Mouse (Mus musculus) ES-E14 (cell line): ENCODE measurements at regions not wholly inside any gene's neighbourhood (a gene's known extent, or its start where the extent isn't known, plus 50 kb on each side); places are given as distances from the start of the nearest gene placed in this dataset.

Source experiments
- MAFK ChIP-seq: IDR thresholded peaks from 2 replicates; pipeline ENCODE4 v1.6.1; 2014; ENCODE audit warnings: mild to moderate bottlenecking, low read depth, low read length, inconsistent platforms; ENCODE audit not compliant: insufficient read depth
- ZNF384 ChIP-seq: IDR thresholded peaks from 2 replicates; pipeline ENCODE4 v1.6.1; 2012; ENCODE audit warnings: low read depth, low read length, inconsistent platforms

DNA sequence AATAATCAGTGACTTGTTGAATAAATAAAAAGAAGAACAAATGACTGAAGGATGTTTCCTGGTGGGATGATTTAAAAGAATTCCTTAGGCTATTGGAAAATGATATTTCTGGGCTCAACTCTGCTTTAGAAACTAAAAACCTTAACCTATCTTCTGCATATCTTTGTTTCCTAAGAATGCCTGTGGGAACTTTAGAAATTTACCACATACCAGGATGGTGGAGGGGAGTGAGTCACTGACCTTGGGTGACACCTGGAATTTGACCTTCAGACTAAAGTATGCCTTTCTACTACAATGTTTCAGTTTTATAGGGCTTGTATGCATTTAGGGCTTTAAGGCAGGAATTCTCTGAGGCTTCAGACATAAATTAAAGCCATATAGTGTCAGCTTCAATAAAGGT is 972.3 kb downstream of the Ttll7 start:
- TF ChIP-seq MAFK (no peak), ZNF384 (no peak)
